Mouse (Mus musculus) ovary, postnatal 10 days (tissue): Measurements from ENCODE around the gene Gm37240.

Source experiments
- DNase-seq: peaks from one replicate; pipeline ENCODE4 v3.0.0; 2022; ENCODE audit warnings: low spot score

The Gm37240 gene

DNA sequence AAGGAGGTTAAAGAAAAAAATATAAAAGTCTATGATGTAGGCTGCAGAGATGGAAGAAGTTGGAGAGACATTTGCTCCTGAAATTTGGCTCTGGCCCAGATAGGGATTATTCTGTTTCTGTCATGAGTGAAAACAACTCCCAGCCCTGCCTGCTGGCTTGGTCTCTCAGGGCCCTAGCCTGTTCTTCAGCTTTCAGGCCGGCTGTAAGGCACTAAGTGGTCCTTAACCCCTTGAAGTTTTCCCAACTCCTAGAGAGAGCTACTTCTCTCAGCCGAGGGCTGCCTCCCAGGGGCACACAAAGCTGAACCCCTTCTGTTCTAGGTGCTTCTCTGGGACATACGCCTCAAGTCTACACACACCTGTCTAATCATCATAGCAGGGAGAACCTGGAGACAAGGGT lies 1414.8 kb downstream of the Gm37240 start:
- no peak for DNase-seq

DNA sequence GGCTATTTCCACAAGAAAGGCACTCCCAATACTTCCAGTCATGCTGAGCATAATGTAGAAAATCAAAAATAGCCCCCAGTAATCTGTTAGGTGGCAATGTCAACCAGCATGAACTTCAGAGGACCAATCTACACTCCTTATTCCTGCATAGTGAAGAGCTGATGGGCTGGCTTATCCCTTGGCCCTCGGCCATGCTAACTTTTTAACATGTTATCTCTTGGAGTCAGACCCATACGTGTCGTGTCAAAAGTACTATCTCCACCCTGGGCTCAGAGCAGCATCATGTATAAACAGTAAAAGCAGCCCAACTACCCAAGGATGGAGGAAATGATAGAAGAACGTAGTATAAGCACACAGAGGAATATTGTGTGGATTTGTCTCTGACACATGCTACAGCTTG lies 1416.2 kb downstream of the Gm37240 start:
- no peak for DNase-seq

DNA sequence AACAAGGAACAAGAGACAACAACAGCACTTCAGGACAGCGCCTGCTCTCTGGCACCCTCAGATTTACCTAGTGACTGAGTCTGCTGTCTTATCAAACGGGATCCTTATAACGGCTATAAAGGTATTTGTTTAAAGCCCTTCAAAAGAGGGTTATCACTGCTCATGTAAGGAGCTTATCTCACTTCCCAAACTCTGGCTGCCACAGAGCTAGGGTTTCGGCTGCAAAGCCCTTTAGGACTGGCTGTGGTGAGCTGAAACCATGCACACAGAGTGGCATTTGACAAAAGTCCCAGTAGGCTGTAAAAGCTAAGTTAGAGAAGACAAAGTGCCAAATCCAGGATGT lies 1419.2 kb downstream of the Gm37240 start:
- no peak for DNase-seq

DNA sequence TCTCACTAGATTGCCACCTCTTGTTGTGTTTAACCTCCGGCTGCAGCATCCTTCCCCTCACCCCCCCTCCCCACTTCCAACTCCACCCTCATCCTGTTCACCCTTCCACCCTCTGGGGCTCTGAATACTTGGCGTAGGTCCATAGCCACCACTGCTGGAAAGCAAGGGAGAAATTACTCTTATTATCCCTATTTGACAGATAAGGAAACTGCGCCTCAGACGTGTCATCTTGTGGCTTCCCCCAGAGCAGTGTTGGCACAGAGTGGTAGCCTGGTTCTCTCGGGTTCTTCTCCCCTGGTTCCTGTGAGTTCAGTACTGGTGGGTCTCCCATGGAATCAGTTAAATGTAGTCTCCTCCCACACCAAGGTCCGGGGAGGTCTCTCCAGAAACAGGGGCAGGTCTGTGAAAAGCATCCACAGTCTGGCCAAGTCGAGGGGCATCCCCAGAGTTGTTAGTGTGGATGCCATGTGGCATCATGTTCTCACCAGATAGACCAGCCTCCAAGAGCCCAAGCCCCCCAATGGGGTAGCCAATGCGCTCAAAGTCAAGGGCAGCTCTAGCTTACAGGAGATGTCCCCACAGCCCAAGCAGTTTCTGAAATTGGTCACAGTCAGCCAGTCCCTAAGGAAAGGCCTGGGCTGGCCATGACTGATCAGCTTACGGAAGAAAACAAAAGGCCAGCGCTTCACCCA lies 1419.8 kb downstream of the Gm37240 start:
- DNase-seq = no peak

DNA sequence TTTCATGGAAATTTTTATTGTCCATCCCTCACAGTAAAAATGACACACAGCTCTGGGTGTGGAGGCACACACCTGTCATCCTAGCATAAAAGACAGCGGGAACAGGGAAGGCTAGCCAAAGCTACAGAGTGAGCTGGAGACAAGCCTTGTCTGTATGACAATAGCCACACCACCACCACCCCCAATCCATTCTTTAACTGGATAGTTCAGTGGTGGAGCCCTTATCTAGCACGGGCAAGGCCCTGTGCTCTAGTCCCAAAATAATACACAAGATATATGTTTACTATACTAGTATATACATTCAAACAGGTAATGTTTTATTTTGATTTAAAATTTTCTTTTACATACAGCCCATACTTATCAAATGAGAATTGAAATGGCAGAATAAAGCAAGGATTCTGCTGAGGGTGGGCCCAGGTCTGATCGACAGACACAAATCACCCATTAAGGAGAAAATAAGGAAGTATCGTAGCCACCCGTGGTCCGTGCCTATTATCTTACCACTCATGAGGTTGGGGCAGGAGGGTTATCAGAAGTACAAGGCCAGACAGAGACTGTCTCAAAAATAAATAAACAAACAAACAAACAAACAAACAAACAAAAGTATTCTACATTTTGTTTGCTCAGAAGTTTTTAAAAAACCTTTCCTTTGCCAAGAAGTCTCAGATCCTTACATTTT lies 1421.4 kb downstream of the Gm37240 start:
- DNase-seq = no peak

DNA sequence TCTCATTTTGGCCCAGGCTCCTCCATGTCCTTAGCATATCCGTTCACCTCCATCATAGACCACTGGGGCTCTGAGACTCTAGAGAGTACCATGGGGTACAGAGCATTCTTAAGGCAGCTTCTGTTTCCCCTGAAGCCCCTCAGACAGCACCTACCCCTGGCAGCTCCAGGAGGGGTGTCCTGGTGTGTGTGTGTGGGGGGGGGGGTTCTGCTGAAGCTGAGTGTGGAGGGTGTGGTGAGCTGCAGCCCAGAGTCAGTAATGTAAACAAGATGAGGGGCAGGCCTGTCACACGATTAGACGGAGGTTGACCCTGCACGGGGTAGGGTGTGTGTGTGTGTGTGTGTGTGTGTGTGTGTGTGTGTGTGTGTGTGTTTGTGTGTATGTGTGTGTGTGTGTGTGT lies 1425.6 kb downstream of the Gm37240 start:
- DNase-seq = no peak

DNA sequence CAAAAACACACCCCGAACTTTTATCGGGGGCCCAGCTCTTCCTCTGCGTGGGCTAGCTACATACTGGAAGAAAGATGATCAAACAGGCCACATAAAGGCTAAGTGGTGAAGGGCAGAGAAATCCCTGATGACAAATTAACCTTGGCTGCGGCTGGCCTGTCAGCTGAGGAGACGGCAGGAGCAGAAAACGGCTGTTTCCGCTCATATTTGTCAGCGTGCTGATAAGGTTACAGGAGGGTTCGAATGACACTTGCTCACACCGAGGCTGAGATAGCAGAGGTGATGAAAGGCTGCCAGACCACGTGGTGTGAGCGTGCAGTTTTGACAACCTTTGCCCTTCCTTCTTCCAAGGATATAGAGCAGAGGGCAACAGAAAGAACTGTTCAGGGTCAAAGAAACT lies 1426.4 kb downstream of the Gm37240 start:
- no peak for DNase-seq

DNA sequence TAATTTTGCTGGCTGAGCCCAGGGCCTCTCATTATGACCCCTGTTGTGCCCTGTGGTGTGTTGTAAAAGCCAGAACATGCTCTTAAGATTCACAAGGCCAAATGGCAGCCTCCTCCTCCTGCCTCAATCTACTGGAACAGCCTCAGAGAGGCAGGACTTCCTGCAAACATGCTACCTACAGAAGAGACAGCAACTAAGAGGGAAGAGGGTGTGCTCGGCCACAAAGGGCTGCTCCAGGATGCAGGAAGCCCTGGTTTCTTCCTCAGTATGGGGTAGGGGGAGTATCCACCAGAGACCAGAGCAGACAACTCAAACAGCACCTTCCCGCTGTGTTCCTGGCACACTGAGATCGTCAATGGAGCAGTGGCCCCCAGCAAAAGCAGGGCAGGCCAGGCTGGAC lies 1426.8 kb downstream of the Gm37240 start:
- no peak for DNase-seq

DNA sequence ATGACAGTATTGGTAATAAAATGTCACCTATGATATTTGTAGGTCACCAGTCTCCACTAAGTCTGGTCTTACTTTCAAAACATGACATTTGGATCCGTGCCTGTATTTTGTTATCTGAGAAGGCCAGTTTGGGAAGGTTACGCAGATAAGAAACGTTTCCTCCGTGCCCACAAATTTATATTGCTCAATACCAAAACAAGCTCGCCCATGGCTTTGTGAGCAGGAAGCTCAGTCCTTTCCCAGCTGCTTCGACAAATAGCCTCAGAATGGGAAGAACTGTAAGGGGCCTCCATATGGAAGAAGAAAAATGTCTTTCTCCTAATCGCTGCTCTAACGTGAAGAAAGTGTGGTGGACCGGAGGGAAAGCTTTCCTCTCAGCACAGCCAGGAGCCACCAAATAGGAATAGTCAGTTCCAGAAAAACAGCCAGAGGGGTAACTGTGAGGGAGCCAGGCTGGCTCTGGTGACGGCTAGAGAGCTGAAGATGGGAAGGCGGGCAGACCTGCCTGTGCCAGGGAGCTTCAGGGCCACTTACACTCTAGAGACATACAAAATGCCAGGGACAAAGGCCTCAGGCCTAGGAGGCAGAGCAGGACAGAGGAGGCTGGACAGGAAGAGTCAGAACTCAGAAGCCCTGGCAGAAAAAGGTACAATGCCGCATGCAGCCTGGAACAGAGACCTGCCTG lies 1431.4 kb downstream of the Gm37240 start:
- no peak for DNase-seq

DNA sequence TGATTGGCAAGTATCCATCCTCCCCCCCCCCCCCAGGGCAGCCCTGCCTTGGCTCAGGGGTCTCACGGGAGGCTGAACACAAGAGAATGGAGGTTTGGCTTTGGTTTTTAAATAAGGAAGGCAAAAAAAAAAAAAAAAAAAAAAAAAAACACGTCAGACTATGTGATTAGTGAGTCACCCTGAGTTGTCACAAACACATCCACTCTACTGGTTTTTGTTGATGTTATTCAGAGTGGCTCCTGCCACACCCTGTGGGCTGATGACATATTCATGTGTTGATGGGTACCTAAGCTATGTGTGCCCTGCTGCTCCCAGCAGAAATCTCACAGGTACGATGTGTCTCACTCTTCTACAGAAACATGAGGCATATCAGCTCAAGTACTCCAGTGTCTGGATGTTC lies 1436.7 kb downstream of the Gm37240 start:
- DNase-seq = no peak

DNA sequence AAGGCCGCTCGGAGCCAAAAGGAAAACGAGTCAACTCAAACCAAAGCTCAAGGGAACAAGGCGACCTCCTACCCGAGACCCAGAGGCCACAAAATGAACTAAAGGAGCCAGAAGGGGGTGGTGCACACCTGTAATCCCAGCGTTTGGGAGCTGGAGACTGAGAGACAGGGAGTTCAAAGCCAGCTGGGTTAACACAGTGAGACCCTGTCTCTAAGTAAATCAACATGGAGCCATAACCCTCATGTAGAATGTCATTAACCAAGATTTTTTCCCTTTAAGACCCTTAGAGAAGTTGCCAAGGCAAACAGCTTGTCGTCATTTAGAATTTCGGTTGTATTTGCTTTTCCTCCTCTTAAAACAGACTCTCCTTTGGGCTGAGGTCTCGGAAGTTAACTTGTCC lies 1438.3 kb downstream of the Gm37240 start:
- no peak for DNase-seq

DNA sequence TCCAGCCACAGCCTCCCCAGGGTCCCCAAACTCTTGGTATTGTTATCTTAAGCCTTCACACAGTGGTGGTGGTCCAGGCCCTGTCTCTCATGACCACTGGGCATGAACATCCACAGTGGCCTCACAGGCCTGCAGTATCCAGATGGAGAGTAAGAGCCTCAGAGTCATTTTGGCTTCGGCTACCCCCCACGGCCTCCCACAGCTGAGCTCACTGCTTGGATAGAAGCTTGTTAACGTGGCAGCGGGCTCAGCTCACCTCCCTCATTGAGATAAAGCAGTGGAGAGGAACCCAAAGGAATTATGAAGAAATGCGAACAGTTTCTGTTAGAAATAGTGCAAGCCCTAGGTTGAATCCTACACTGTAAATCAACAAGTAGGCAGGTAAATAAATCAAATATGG lies 1439.5 kb downstream of the Gm37240 start:
- no peak for DNase-seq
